Mouse (Mus musculus) liver, embryonic 16.5 days (tissue): Measurements from ENCODE around the gene Smim8. TPM values are rescaled to one million over a fixed set of nuclear protein-coding genes. Genes with fewer than 3 reads are reported as not detected.
"Not testable (repeated sequence)": the region's sequence is repeated elsewhere in the genome, so short reads cannot be mapped to it uniquely, and the experiment has no call there.

ENCODE experiments used
- ATAC-seq: fragments of 200-750 bp; cut with Nextera tagmentation; 2 replicates; pipeline ENCODE4 v1.8.0; 2017; ENCODE audit warnings: low read depth, mild to moderate bottlenecking, moderate number of reproducible peaks, moderate library complexity
- H3K27ac ChIP-seq: fragments of 300-500 bp; sonication (generic); 2 replicates; pipeline ENCODE4 v1.5.1; 2014; ENCODE audit warnings: mild to moderate bottlenecking, low read length
- H3K27me3 ChIP-seq: fragments of 300-500 bp; sonication (generic); 2 replicates; pipeline ENCODE4 v1.6.1; 2014; ENCODE audit warnings: low read depth, low read length, mixed read lengths; ENCODE audit not compliant: control insufficient read depth, insufficient read depth
- H3K36me3 ChIP-seq: fragments of 300-500 bp; sonication (generic); 2 replicates; pipeline ENCODE4 v1.6.1; 2014; ENCODE audit warnings: mild to moderate bottlenecking; ENCODE audit not compliant: control insufficient read depth, insufficient read depth
- H3K4me1 ChIP-seq: fragments of 300-500 bp; sonication (generic); 2 replicates; pipeline ENCODE4 v1.6.1; 2014; ENCODE audit warnings: low read depth, low read length, mixed read lengths; ENCODE audit not compliant: control insufficient read depth
- H3K4me2 ChIP-seq: fragments of 300-500 bp; sonication (generic); 2 replicates; pipeline ENCODE4 v1.6.1; 2014; ENCODE audit warnings: low read depth, low read length, mixed read lengths
- H3K4me3 ChIP-seq: fragments of 300-500 bp; sonication (generic); 2 replicates; pipeline ENCODE4 v1.5.1; 2014; ENCODE audit warnings: low read depth, mild to moderate bottlenecking, low read length
- H3K9ac ChIP-seq: fragments of 300-500 bp; sonication (generic); 2 replicates; pipeline ENCODE4 v1.6.1; 2014; ENCODE audit warnings: low read depth, low read length
- H3K9me3 ChIP-seq: fragments of 300-500 bp; sonication (generic); replicated peaks from 2 replicates; pipeline ENCODE4 v1.6.1; 2016; ENCODE audit warnings: low read length; ENCODE audit not compliant: control insufficient read depth
- WGBS: fragments of 180-500 bp; shearing (Covaris S2); extraction: QIAGEN DNeasy Blood & Tissue Kit; methylation state at CpG from one replicate; pipeline ENCODE4 v1.1.7; 2014; ENCODE audit not compliant: insufficient replicate concordance; 5-methylcytosine and 5-hydroxymethylcytosine counted together
- polyA plus RNA-seq: library from polyadenylated mRNA; unstranded; fragments of >200 nt; fragmentation: Nextera tagmentation; extraction: Ambion mirVana; gene quantifications from 2 replicates; pipeline ENCODE4 v1.2.1, GENCODE M21; 2015

Gene Smim8
- polyA plus RNA-seq, 1 experiment from 2014 or later = 22.5 TPM

DNA sequence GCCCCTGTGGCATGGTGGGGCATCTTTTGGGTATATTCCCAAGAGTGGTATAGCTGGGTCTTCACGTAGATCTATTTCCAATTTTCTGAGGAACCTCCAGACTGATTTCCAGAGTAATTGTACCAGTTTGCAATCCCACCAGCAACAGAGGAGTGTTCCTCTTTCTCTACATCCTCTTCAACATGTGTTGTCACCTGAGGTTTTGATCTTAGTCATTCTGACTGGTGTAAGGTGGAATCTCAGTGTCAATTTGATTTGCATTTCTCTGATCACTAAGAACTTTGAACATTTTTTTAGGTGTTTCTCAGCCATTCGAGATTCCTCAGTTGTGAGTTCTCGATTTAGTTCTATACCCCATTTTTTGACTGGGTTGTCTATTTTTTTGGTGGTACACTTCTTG is 52.5 kb downstream of the Smim8 start:
- H3K4me1 ChIP-seq, H3K9ac ChIP-seq, H3K4me2 ChIP-seq, H3K27ac ChIP-seq, H3K36me3 ChIP-seq, H3K9me3 ChIP-seq, ATAC-seq, H3K4me3 ChIP-seq: not testable (repeated sequence)
- WGBS = 62% methylated on average over 3 of the region's 3 CpGs
- peaks cover 11% of the 10 kb centered on the region for H3K27me3 ChIP-seq

DNA sequence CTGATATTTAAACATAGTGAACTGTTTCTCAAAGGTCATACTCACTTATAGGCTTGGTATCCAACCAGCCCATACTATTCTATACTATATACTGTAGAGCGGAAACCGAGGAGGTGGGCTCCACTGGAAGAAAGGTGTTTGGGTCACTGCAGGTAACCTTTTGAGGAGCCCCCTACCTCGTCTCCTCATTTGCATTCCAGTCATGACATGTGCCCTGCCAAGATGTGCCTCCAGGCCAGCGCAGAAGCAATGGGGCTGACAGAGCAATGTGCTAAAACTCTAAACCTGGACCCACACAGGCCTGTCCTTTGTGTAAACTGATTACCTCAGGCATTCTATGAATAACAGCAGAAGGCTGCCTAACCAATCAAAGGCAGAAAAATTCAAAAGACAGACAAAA is 53.9 kb downstream of the Smim8 start:
- no peak overlapping the region for H3K27ac ChIP-seq
- H3K4me2 ChIP-seq = no peak overlapping the region
- H3K9ac ChIP-seq = no peak overlapping the region
- H3K4me1 ChIP-seq = no peaks in the 10 kb centered on the region
- WGBS = 54% methylated on average over 4 of the region's 4 CpGs
- ATAC-seq = no peak
- H3K27me3 ChIP-seq = peaks cover 2% of the 10 kb centered on the region; the same call in 1 of the 2 replicates
- 0 out of 2 replicates have a peak, but pooled peaks cover 4% of the 10 kb centered on the region for H3K9me3 ChIP-seq
- H3K36me3 ChIP-seq = no peaks in the 10 kb centered on the region
- H3K4me3 ChIP-seq = no peak overlapping the region

DNA sequence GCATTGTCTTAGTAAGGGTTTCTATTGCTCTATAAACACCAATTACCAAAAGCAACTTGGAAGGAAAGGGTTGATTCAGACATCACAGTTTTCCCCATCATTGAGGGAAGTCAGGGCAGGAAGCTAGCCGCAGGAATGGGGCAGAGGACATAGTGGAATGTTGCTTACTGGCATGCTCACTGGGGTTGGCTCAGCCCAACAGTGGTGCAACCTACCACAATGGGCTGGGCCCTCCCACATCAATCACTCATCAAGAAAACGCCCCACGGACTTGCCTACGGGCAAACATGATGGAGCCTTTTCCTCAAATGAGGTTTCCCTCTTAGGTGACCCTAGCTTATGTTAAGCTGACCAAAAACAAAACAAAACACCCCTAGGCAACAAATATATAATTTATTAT is 55.0 kb downstream of the Smim8 start:
- Histone ChIP-seq H3K4me3 (no peak overlapping the region), H3K36me3 (no peaks in the 10 kb centered on the region), H3K9me3 (0 out of 2 replicates have a peak, but pooled peaks cover 4% of the 10 kb centered on the region), H3K27me3 (peaks cover 1% of the 10 kb centered on the region; the same call in 1 of the 2 replicates), H3K4me2 (no peak overlapping the region), H3K27ac (no peak overlapping the region), H3K9ac (no peak overlapping the region), H3K4me1 (no peaks in the 10 kb centered on the region)
- ATAC-seq = no peak
- 46% methylated on average over 4 of the region's 4 CpGs for WGBS

DNA sequence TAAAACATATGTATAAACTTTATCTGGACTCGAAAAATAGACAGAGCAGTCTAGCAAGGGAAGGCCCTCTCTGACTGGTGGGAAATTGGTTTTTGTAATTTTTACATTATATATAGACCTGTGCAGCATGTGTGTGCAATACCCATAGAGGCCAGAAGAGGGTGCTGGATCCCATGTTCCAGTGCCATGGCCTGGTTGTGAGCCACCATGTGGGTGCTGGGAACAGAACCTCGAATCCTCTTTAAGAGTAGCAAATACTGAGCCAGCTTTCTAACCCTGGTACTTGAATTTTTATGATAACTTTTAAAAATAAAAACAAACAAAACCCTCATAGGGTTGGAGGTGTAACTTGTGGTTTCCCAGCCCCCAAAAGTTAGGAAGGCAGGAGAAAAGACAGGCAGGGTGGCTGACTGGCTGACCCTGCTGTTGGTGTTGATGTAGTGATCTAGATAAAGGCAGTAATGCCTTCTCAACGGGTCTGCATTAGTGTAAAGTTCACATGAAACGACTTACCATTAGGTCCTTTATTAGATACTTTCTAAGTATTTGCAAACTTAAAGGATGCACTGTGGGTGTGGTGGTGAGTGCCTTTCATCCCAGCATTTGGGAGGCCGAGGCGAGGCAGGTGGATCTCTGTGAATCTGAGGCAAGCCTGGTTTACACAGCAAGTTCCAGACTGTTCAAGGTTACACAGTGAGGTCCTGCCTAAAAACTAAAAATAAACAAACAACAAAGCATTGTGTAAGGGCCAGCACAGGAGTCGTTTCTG is 57.9 kb downstream of the Smim8 start:
- H3K36me3 ChIP-seq = no peaks in the 10 kb centered on the region
- H3K9ac ChIP-seq = no peak overlapping the region
- H3K4me2 ChIP-seq = no peak overlapping the region
- H3K27me3 ChIP-seq = no peaks in the 10 kb centered on the region
- no peak overlapping the region for H3K27ac ChIP-seq
- 73% methylated on average over 7 of the region's 7 CpGs for WGBS
- no peaks in the 10 kb centered on the region for H3K4me1 ChIP-seq
- no peak overlapping the region for H3K4me3 ChIP-seq
- 0 out of 2 replicates have a peak, but pooled peaks cover 4% of the 10 kb centered on the region for H3K9me3 ChIP-seq
- no peak for ATAC-seq

DNA sequence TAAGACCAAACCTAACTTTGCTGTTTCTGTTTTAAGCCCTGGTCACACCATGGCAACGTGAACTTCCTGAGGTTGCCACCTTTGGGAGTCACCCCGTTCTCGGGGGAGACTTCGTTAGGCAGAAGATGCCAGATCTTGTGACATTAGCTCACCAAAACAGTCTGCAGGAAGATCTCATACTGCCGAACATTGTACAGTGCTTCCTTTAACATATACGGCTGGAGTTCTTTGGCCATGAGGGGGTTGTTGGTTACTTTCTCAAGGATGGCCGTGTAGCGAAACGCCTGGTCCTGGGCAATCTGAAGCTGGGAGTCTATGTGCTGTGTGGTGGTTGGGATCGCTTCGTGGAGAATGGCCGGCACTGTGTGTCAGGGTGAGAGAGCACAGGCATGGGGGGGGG is 58.8 kb downstream of the Smim8 start:
- WGBS = 80% methylated on average over 12 of the region's 12 CpGs
- ATAC-seq = no peak
- 0 out of 2 replicates have a peak, but pooled peaks cover 4% of the 10 kb centered on the region for H3K9me3 ChIP-seq
- H3K27me3 ChIP-seq = no peaks in the 10 kb centered on the region
- no peak overlapping the region for H3K4me3 ChIP-seq
- H3K27ac ChIP-seq = no peak overlapping the region
- H3K4me1 ChIP-seq = no peaks in the 10 kb centered on the region
- no peak overlapping the region for H3K9ac ChIP-seq
- H3K36me3 ChIP-seq = no peaks in the 10 kb centered on the region
- no peak overlapping the region for H3K4me2 ChIP-seq

Other genes with a start within 250 kb of the Smim8 start
- gene Akirin2, start 227.5 kb downstream of the Smim8 start, polyA plus RNA-seq = 9.6 and 10.5 TPM in 2 replicates
- 36.8 and 38.9 TPM in 2 replicates for gene Orc3, start 163.5 kb downstream of the Smim8 start, polyA plus RNA-seq
- 21.7 and 24.6 TPM in 2 replicates for gene Rars2, start 163.5 kb downstream of the Smim8 start, polyA plus RNA-seq
- gene Slc35a1, start 91.0 kb downstream of the Smim8 start, polyA plus RNA-seq = 15.1 and 15.3 TPM in 2 replicates
- gene Cfap206, start 48.2 kb downstream of the Smim8 start, polyA plus RNA-seq = not detected in 2 replicates
- gene Gm136, start 22.2 kb downstream of the Smim8 start, polyA plus RNA-seq = not detected in 2 replicates
- 4.5 and 4.7 TPM in 2 replicates for gene Zfp292, start 104.5 kb upstream of the Smim8 start, polyA plus RNA-seq
- 0.14 TPM in 1 of 2 replicates, not detected in the other for gene Cga, start 115.4 kb upstream of the Smim8 start, polyA plus RNA-seq